Mouse (Mus musculus): Measurements from ENCODE around the gene Cmss1. TPM values are rescaled to one million over a fixed set of nuclear protein-coding genes. Genes with fewer than 3 reads are reported as not detected.

Cmss1 gene
- polyA plus RNA-seq, 1 experiment, result 26.5 TPM

GRCm38 (mm10) chr16:57419332-57419731 is 187.3 kb downstream of the Cmss1 start:
- peak overlapping the region; percentile 27 for H3ac ChIP-seq (ENCODE audit: control insufficient read depth, insufficient read length)
- H3K27me3 ChIP-seq (ENCODE audit: control insufficient read depth, insufficient read depth, insufficient read length), result no peaks in the 10 kb centered on the region
- no peak overlapping the region for H3K4me3 ChIP-seq
- no peaks in the 10 kb centered on the region for H3K36me3 ChIP-seq (ENCODE audit: control insufficient read depth, insufficient read depth)
- TF ChIP-seq SRF (IDR thresholded peaks at IDR 0.05; ENCODE audit: control insufficient read depth, insufficient read length, low read depth) (no peak), POLR2AphosphoS2 (IDR thresholded peaks at IDR 0.05; ENCODE audit: insufficient read length, low read depth) (no peak), MYOD1 (IDR thresholded peaks at IDR 0.05; ENCODE audit: control insufficient read depth in 1 of 3, insufficient read length in 2 of 3, low read depth in 2 of 3) (no peak), CEBPB (IDR thresholded peaks at IDR 0.05; ENCODE audit: insufficient read depth, poor library complexity, severe bottlenecking) (no peak), POLR2A (IDR thresholded peaks at IDR 0.05; ENCODE audit: insufficient read length, low read depth) (peak; percentile 47), REST (IDR thresholded peaks at IDR 0.05; ENCODE audit: insufficient read depth, insufficient read length) (no peak)
- H3K4me2 ChIP-seq (ENCODE audit: low read depth), result peak overlapping the region; percentile 65
- H3K79me2 ChIP-seq (ENCODE audit: control insufficient read depth, insufficient read depth), result no peaks in the 10 kb centered on the region

GRCm38 (mm10) chr16:57417955-57418354 is 188.7 kb downstream of the Cmss1 start:
- Histone ChIP-seq H3K79me2 (ENCODE audit: control insufficient read depth, insufficient read depth) (no peaks in the 10 kb centered on the region), H3K27me3 (ENCODE audit: control insufficient read depth, insufficient read depth, insufficient read length) (no peaks in the 10 kb centered on the region), H3ac (ENCODE audit: control insufficient read depth, insufficient read length) (no peak overlapping the region), H3K4me2 (ENCODE audit: low read depth) (no peak overlapping the region), H3K36me3 (ENCODE audit: control insufficient read depth, insufficient read depth) (no peaks in the 10 kb centered on the region), H3K4me3 (no peak overlapping the region)
- TF ChIP-seq MAX (IDR thresholded peaks at IDR 0.05; ENCODE audit: low read depth) (no peak), TCF3 (IDR thresholded peaks at IDR 0.05; ENCODE audit: insufficient read length, low read depth) (no peak), MYOD1 (IDR thresholded peaks at IDR 0.05; ENCODE audit: control insufficient read depth in 1 of 3, insufficient read length in 2 of 3, low read depth in 2 of 3) (no peak), TCF12 (IDR thresholded peaks at IDR 0.05; ENCODE audit: insufficient read depth, poor library complexity, severe bottlenecking) (no peak)

GRCm38 (mm10) chr16:57417017-57417416 is 189.6 kb downstream of the Cmss1 start:
- Histone ChIP-seq H3K36me3 (ENCODE audit: control insufficient read depth, insufficient read depth) (no peaks in the 10 kb centered on the region), H3ac (ENCODE audit: control insufficient read depth, insufficient read length) (no peak overlapping the region), H3K4me3 (no peak overlapping the region), H3K27me3 (ENCODE audit: control insufficient read depth, insufficient read depth, insufficient read length) (no peaks in the 10 kb centered on the region), H3K79me2 (ENCODE audit: control insufficient read depth, insufficient read depth) (no peaks in the 10 kb centered on the region), H3K4me2 (ENCODE audit: low read depth) (no peak overlapping the region)
- no peak for TF ChIP-seq MYOD1 (IDR thresholded peaks at IDR 0.05; ENCODE audit: control insufficient read depth in 1 of 3, insufficient read length in 2 of 3, low read depth in 2 of 3)
- TF ChIP-seq E2F4 (IDR thresholded peaks at IDR 0.05; ENCODE audit: insufficient read depth), result no peak
- TF ChIP-seq TCF3 (IDR thresholded peaks at IDR 0.05; ENCODE audit: insufficient read length, low read depth), result no peak
- no peak for TF ChIP-seq POLR2A (IDR thresholded peaks at IDR 0.05; ENCODE audit: insufficient read length, low read depth)
- TF ChIP-seq USF1 (IDR thresholded peaks at IDR 0.05; ENCODE audit: low read depth), result no peak
- no peak for TF ChIP-seq REST (IDR thresholded peaks at IDR 0.05; ENCODE audit: insufficient read depth, insufficient read length)
- no peak for TF ChIP-seq SRF (IDR thresholded peaks at IDR 0.05; ENCODE audit: control insufficient read depth, insufficient read length, low read depth)
- no peak for TF ChIP-seq MYOG (IDR thresholded peaks at IDR 0.05; ENCODE audit: control insufficient read depth in 1 of 3, insufficient read depth in 1 of 3, insufficient read length in 2 of 3, low read depth in 2 of 3)
- TF ChIP-seq TCF12 (IDR thresholded peaks at IDR 0.05; ENCODE audit: insufficient read depth, poor library complexity, severe bottlenecking), result no peak
- no peak for TF ChIP-seq CEBPB (IDR thresholded peaks at IDR 0.05; ENCODE audit: insufficient read depth, poor library complexity, severe bottlenecking)
- no peak for TF ChIP-seq MAX (IDR thresholded peaks at IDR 0.05; ENCODE audit: low read depth)
- TF ChIP-seq POLR2AphosphoS2 (IDR thresholded peaks at IDR 0.05; ENCODE audit: insufficient read length, low read depth), result no peak

- H3ac ChIP-seq (ENCODE audit: control insufficient read depth, insufficient read length), result no peak overlapping the region
- no peaks in the 10 kb centered on the region for H3K36me3 ChIP-seq (ENCODE audit: control insufficient read depth, insufficient read depth)
Measured at GRCm38 (mm10) chr16:57416049-57416448, 190.6 kb downstream of the Cmss1 start.

GRCm38 (mm10) chr16:57412766-57413165 is 193.9 kb downstream of the Cmss1 start:
- Histone ChIP-seq H3K4me3 (no peak overlapping the region), H3K36me3 (ENCODE audit: control insufficient read depth, insufficient read depth) (no peaks in the 10 kb centered on the region), H3K79me2 (ENCODE audit: control insufficient read depth, insufficient read depth) (no peaks in the 10 kb centered on the region), H3K4me2 (ENCODE audit: low read depth) (no peak overlapping the region), H3K27me3 (ENCODE audit: control insufficient read depth, insufficient read depth, insufficient read length) (no peaks in the 10 kb centered on the region), H3ac (ENCODE audit: control insufficient read depth, insufficient read length) (no peak overlapping the region)
- no peak for TF ChIP-seq MAX (IDR thresholded peaks at IDR 0.05; ENCODE audit: low read depth)
- peak; percentile 50 for TF ChIP-seq TCF3 (IDR thresholded peaks at IDR 0.05; ENCODE audit: insufficient read length, low read depth)
- peak; percentile 34 to 90 (median 65) for TF ChIP-seq MYOG (IDR thresholded peaks at IDR 0.05; ENCODE audit: control insufficient read depth in 1 of 3, insufficient read depth in 1 of 3, insufficient read length in 2 of 3, low read depth in 2 of 3)
- peak in 2 of 3 experiments; percentile 79 to 80 for TF ChIP-seq MYOD1 (IDR thresholded peaks at IDR 0.05; ENCODE audit: control insufficient read depth in 1 of 3, insufficient read length in 2 of 3, low read depth in 2 of 3)

More at GRCm38 (mm10) chr16:57416049-57416448, 190.6 kb downstream of the Cmss1 start:
- TF ChIP-seq REST (IDR thresholded peaks at IDR 0.05; ENCODE audit: insufficient read depth, insufficient read length) (no peak), MYOD1 (IDR thresholded peaks at IDR 0.05; ENCODE audit: control insufficient read depth in 1 of 3, insufficient read length in 2 of 3, low read depth in 2 of 3) (peak in 2 of 3 experiments; percentile 90 to 91), TCF3 (IDR thresholded peaks at IDR 0.05; ENCODE audit: insufficient read length, low read depth) (no peak), TCF12 (IDR thresholded peaks at IDR 0.05; ENCODE audit: insufficient read depth, poor library complexity, severe bottlenecking) (no peak), MYOG (IDR thresholded peaks at IDR 0.05; ENCODE audit: control insufficient read depth in 1 of 3, insufficient read depth in 1 of 3, insufficient read length in 2 of 3, low read depth in 2 of 3) (peak in 2 of 3 experiments; percentile 80 to 88), POLR2A (IDR thresholded peaks at IDR 0.05; ENCODE audit: insufficient read length, low read depth) (no peak), POLR2AphosphoS2 (IDR thresholded peaks at IDR 0.05; ENCODE audit: insufficient read length, low read depth) (no peak), CEBPB (IDR thresholded peaks at IDR 0.05; ENCODE audit: insufficient read depth, poor library complexity, severe bottlenecking) (0 out of 2 replicates have a peak, but pooled peaks have one; percentile 33), MAX (IDR thresholded peaks at IDR 0.05; ENCODE audit: low read depth) (no peak), USF1 (IDR thresholded peaks at IDR 0.05; ENCODE audit: low read depth) (peak; percentile 60), SRF (IDR thresholded peaks at IDR 0.05; ENCODE audit: control insufficient read depth, insufficient read length, low read depth) (peak; percentile 39), E2F4 (IDR thresholded peaks at IDR 0.05; ENCODE audit: insufficient read depth) (no peak)
- Histone ChIP-seq H3K4me3 (no peak overlapping the region), H3K79me2 (ENCODE audit: control insufficient read depth, insufficient read depth) (no peaks in the 10 kb centered on the region), H3K4me2 (ENCODE audit: low read depth) (peak overlapping the region; percentile 43), H3K27me3 (ENCODE audit: control insufficient read depth, insufficient read depth, insufficient read length) (no peaks in the 10 kb centered on the region)

Data from myocyte (in vitro differentiated cells).